Mouse (Mus musculus) kidney, postnatal 10 days (tissue): Measurements from ENCODE around the gene Zdhhc1.

Experiments used
- DNase-seq: peaks from one replicate; pipeline ENCODE4 v3.0.0; 2021; ENCODE audit warnings: mixed read lengths

The Zdhhc1 gene

GRCm38 (mm10) chr8:105451903-105452603 is 44.6 kb downstream of the Zdhhc1 start:
- DNase-seq, result no peak

GRCm38 (mm10) chr8:105450977-105451376 is 45.7 kb downstream of the Zdhhc1 start:
- DNase-seq, result no peak

- DNase-seq, result no peak
Observed at GRCm38 (mm10) chr8:105448596-105448995, 48.1 kb downstream of the Zdhhc1 start.

- DNase-seq, result no peak
Observed at GRCm38 (mm10) chr8:105448188-105448587, 48.5 kb downstream of the Zdhhc1 start.

GRCm38 (mm10) chr8:105446127-105446552 is 50.6 kb downstream of the Zdhhc1 start:
- peak; percentile 57 for DNase-seq

GRCm38 (mm10) chr8:105445296-105446126 is 51.2 kb downstream of the Zdhhc1 start:
- DNase-seq, result no peak

- no peak for DNase-seq
Observed at GRCm38 (mm10) chr8:105442661-105443060, 54.0 kb downstream of the Zdhhc1 start.

- peak; percentile 76 for DNase-seq
Observed at GRCm38 (mm10) chr8:105441433-105441832, 55.3 kb downstream of the Zdhhc1 start.

GRCm38 (mm10) chr8:105438865-105439264 is 57.8 kb downstream of the Zdhhc1 start:
- DNase-seq, result peak; percentile 71

GRCm38 (mm10) chr8:105437078-105437748 is 59.5 kb downstream of the Zdhhc1 start:
- no peak for DNase-seq

GRCm38 (mm10) chr8:105436218-105436617 is 60.5 kb downstream of the Zdhhc1 start:
- DNase-seq, result no peak

- DNase-seq, result no peak
Observed at GRCm38 (mm10) chr8:105434136-105434535, 62.6 kb downstream of the Zdhhc1 start.

GRCm38 (mm10) chr8:105433511-105433910 is 63.2 kb downstream of the Zdhhc1 start:
- DNase-seq, result no peak

GRCm38 (mm10) chr8:105433021-105433420 is 63.7 kb downstream of the Zdhhc1 start:
- no peak for DNase-seq

GRCm38 (mm10) chr8:105431743-105432515 is 64.8 kb downstream of the Zdhhc1 start:
- no peak for DNase-seq

GRCm38 (mm10) chr8:105426878-105427277 is 69.8 kb downstream of the Zdhhc1 start:
- DNase-seq, result no peak
